Mouse (Mus musculus) kidney, postnatal 10 days (tissue): Measurements from ENCODE around the gene Hist1h3g.

ENCODE experiments used
- DNase-seq: peaks from one replicate; pipeline ENCODE4 v3.0.0; 2021; ENCODE audit warnings: mixed read lengths

Hist1h3g gene

DNA sequence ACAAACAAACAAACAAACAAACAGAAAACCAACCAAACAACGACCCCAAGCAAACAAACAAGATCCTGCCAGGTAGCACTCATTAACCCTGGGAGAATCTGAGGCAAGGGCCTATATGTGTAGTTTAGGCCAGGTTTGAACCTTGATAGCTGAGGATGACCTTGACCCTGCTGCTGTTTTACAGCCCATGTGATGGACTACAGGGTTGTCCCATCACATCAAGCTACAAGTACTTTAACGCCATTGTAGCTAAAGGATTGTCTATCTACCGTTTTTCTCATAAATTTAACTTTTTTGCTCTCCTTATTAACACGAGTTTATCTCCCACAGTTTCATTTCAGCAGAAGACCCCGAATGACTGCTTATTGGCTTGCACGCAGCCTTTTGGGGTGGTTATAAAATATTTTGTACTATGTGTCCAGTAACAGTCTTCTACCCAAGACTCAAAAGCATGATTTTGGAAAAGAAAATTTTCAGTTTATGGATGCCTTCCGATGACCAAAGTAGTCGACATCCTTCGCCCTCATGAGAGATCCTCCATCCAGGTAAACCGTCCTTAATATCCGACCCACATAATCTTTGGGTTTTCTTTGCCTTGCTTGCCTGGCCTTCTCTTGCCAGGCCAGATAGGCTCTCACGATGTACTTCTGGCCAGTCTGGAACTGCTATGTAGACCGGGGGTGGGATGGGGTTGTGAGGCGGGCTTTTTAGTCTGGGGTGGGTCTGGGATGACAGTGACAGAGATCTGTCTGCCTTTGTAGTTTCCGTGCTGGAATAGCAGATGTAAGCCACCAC is 19.2 kb upstream of the Hist1h3g start:
- no peak for DNase-seq

DNA sequence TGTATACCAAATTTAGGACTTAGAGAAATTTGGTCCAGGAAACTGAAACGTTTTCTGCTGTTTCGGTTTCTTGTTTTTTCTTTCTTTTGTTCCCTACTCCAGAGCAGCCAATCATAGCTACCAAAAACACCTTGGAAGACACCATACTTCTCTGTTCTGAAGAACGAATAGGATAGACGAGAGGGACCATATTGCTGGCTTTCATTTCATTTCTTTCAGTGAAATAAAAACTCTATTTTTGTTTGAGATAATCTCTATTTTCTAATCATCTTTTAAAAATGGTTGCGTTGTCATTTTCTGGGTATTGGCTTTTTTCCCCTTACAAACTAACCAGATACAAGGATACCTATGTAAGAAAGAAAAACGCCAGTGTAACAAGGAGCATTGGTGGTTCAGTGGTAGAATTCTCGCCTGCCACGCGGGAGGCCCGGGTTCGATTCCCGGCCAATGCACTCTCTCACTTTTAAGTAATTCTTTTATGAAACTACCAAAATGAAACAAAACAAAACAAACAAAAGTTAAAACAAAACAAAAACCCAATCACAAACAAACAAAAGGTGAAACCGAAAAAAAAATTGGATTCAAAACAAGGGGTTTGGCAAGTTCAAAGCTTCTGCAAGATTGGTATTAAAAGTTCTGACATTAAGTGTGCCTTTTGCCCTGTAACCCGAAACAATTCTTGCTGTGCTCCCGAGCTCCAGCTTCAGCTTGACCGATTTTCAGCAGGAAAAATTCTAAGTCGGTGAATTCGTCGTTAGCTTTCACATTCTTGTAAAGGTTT is 18.2 kb upstream of the Hist1h3g start:
- peak; percentile 88 for DNase-seq

DNA sequence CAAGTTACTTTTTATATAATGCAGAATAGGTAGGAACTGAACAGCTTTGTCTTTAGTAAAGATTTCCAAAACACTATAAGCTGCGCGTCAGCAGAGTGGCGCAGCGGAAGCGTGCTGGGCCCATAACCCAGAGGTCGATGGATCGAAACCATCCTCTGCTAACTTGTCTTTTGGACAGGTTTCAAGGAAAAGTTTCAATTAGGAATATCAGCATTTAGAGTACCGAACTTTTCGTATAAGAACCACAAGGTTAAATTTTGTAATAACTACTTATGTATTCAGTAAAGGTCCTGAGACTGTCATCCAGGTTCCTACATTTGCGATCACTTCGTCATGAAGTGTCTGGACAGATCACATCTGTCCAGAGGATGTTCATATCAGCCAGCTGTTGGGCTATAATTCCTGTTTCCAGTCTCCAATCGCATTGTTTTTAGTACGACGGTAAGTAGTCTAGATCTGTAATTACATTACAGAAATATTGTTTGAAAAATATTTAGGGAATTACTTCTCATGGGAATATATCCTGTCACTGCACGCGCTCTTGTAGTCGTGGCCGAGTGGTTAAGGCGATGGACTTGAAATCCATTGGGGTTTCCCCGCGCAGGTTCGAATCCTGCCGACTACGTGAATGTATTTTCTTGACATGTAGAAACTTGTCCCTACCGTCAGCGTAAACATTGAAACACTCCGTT is 17.5 kb upstream of the Hist1h3g start:
- peak; percentile 91 for DNase-seq

DNA sequence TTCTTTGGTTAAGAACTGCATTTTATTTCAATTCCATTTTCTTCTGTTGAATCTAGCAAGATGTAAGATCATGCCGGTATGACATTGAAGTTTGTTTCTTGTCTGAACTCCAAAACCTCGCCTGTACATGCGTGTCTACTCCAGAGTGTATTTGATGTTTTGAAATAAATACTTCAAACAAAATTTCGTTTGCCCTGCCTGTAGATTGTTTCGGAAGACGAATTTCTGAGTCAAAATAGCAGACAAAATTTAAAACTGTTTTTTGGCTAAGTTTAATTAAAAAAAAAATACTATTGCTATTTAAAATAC is 17.0 kb upstream of the Hist1h3g start:
- no peak for DNase-seq

DNA sequence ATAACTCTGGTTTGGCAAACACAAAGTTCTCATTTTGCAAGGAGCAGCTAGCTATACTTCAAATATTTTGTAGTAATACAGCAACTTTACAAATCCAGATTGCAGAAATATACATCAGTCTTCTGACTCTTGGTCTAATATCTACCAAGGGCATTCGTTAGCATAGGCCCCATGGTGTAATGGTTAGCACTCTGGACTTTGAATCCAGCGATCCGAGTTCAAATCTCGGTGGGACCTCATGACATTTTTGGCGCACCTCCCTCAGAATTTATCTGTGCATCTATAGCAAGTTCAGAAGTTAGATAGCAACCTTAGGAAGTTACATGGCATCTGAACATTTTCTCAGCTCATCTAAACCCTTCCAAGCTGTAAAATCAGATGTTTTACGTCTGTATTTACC is 16.3 kb upstream of the Hist1h3g start:
- DNase-seq = peak; percentile 80

DNA sequence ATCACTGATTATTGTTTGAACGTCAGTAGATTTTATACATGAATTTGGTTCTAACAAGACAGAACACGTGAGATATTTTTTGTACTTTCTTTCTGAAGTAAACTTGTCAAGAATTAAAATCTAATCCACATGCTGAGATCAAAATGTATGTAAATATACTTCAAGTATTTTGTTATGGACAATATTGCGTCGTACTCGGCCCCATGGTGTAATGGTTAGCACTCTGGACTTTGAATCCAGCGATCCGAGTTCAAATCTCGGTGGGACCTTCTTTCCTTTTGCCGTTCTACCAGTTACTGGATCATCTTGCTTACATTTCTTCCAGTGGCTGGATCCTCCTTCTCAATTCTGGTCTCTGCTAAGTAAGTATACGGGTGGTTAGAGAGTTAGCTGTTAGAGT is 15.8 kb upstream of the Hist1h3g start:
- peak; percentile 83 for DNase-seq

DNA sequence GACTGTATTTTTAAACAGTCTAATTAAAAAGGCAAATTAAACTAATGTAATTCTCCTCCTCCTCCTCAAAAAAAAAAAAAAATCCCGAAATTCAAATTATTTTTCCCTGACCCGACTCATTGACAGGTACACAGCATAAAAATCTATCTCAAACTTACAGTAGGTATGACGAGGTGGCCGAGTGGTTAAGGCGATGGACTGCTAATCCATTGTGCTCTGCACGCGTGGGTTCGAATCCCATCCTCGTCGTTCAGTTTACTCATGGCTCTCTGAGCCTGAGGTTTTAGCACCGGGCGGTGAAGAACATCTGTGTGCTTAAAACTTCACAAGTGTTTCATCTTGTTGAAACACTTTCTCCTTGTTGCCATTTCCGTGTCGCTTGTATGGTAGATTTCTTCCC is 13.5 kb upstream of the Hist1h3g start:
- peak; percentile 83 for DNase-seq

DNA sequence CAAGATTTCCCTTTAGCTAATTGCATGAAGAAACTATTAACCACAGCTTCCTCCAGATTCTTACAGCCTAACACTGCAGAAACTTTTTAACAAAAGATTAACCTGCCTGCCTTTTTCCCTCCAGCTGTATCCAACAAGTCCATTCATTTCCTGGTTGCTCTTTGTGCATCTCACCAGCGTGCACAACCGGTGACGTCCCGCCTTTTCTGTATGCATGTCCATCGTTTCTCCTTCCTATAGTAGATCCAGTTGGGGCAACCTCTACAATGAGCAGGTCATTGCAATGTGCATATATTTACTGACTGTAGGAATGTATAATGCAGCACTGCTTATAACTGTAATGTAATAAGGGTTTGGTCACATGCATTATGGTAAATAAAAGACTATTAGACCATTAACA is 11.2 kb upstream of the Hist1h3g start:
- no peak for DNase-seq

DNA sequence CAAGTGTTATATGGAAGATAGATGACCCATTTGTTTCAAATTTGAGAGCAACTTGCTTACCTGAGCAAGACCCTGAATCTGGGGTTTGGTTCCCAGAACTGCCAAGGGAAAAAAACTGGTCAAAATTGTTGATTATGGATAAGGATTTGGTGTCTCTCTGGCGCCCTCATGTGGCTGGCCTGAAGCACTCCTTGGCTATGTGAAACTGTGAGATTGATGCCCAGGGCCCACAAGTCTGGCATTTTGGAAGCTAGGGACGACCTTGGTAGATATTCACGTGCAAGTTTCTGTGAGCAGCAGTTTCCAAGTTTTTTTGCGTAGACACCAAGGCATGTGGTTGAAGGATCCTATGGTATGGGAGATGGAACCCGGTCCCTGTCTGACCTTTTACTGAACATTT is 10.6 kb upstream of the Hist1h3g start:
- DNase-seq = peak; percentile 77

DNA sequence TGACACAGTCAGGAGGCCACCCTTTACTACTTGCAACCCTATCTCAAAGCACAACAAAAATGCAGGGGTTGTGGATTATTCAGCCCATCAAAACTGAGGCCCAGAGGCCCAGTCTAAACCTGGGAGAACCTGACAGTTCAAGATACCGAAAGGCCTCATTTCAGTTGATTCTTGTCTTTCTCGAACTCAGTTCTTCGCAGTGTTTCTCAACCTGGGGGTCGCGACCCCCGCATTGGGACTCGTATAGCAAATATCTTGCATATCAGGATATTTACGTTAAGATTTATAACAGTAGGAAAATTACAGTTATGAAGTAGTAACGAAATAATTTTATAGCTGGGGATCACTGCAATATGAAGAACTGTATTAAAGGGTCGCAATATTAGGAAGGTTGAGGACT is 9.3 kb upstream of the Hist1h3g start:
- peak; percentile 38 for DNase-seq

DNA sequence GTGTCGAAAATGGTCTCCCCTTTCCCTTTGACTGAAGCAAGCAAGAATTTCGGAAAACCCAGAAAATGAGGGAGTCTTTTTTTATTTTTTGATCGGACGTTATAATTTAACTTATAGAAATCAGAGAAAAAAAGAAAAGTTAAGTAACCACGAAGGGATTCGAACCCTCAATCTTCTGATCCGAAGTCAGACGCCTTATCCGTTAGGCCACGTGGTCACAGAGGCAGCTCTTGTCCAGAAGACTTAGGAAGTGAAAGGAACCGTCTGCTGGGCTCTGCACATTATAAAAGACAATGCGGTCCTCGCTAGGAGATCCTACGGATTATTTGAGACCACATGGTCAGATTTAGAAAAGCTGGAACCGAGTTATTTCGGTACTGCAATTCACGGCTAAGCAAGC is 8.9 kb upstream of the Hist1h3g start:
- DNase-seq = peak; percentile 93

DNA sequence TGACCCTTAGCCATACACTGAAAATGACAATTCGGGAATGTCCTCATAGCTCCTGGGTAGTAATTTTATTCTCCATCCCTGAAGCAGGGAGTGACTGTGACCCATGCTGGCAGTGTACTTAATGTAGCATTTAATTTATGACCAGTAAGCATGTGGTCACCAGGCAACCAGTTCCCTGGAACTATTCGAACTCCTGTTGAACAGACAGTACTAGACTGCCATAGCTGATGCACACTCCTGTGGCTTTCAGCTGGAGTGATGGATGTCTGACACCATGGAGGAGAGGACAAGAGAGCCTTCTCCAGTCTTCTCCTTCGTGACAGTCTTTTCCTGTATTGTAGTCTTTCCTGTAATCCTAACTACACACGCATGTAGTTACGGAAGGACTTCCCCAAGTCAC is 6.2 kb upstream of the Hist1h3g start:
- no peak for DNase-seq

DNA sequence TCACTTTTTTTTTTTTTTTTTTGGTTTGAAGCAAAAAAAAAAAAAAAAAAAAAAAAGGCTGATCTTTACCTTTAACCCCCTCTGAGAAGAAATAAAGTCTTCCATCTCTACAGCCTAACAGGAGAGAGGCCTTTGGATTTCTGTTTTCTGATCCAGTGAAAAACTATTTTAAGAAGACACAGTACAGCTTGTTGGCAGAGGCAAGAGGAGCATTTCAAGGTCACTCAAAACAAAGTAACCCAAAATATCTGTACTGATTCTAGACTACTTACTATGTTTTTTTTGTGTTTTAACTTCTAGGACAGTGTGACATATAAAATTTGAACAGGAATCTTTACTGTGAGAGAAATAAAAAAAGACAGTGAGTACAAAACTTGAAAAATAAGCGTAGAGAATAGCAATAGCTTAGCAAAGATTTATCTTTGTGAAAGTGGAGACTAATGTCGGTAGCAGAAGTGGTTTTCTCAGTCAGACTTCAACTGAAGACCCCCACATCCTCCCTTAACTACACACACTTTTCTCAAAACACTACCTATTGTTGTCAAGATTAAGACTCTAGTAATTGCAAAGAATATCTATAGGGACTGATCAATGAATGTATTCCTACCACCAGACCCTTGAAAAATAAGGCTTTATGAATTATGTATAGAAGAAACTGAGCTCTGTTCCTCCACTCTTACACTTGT is 5.6 kb upstream of the Hist1h3g start:
- no peak for DNase-seq

DNA sequence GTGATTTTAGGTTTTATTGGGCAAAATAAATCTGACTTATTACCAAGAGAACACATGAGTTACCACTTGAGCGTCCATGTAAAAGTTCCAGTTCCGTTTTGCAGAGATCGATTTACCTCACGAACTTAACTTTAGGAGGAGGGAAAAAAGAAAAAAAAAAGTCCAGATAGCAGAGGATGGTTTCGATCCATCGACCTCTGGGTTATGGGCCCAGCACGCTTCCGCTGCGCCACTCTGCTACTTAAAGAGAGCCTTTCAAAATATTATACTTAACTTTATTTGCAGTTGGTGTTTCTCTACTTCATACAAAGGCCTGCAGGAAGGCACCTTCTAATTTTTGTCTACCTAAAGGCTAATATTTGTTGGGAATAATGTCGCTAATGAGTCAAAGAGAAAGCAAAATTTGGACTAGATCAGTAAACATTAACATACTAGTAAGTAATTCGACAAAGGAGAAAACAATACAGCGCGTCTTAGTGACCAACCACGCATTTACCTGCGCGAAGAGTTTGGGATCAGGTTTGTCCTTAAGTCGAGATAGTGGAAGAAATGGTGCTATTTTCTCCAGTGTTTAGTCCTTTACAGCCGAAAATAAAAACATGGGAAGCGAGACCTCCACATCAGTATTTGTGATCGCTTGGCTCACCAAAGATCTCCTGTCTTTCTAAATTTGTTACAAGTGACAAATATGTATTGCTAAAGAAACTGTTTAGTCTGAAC is 4.9 kb upstream of the Hist1h3g start:
- peak; percentile 73 for DNase-seq

DNA sequence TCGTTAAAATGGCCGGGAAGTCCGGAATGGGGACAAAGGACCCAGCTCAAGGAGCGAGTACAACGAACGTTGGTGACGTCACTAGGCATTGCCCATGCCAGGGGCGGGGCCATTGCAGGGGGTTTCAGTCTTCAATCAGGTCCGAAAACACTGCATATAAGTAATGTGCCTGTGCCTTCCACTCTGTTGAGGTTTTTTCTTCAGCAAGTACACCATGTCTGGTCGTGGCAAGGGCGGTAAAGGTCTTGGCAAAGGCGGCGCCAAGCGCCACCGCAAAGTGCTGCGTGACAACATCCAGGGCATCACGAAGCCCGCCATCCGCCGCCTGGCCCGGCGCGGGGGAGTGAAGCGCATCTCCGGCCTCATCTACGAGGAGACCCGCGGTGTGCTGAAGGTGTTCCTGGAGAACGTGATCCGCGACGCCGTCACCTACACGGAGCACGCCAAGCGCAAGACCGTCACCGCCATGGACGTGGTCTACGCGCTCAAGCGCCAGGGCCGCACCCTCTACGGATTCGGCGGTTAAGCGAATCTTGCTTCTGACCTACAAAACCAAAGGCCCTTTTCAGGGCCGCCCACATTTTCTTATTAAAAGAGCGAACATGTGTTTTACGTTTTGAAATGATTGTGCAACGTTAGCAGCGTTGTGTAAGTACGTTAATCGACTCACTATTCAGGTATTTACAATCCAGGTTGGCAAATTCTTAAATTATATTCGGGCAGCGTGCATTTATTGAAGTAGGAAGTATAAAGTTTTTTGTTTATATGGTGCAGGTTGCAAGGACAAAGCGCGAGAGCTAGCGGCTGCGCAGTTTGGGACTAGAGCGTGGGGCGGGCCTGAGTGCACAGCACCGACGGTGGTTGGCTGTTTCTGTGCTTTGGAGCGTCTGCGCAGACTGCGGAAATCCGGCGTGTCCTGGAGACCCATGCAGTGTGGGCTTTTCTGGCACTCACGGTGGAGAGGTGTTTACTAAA is 4.0 kb upstream of the Hist1h3g start, which contains the start of gene Hist1h4h:
Hist1h4h (plus strand) TSS at position 150 of the 975 bp plus-strand sequence.
- DNase-seq = peak; percentile 97

DNA sequence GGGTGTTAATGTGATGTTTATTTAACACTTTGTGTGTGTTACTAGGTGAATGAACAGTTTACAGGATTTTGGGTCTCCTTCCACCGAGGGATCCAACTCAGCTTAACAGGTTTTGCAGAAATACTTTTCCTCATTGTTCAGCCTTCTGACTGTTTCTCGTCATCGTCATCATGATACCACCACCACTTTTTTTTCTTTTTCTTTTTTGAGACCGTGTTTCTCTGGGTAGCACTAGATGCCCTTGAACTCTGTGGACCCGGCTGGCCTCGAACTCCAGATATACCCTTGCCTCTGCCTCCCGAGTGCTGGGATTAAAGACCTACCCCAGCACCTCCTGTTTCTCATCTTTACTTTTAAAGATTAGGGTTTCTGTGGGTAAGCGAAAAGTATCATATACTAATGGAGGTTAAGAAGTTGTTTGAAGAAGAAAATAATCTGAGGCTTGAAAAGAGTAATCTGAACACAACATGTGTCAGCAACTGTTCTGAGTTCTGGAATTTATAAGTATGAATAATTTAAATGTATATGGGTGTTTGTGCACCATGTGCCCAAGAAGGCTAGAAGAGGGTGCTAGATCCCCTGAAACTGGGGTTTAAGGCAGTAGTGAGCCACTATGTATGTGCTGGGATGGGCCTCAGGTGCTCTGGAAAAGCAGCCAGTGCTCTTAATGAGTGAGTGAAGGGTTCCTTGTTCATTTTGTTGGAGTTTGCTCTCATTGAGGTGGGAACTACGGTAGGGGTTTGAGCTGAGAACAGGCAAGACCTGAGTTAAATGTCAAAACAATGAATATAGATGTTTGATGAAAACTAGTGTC is 2.8 kb upstream of the Hist1h3g start:
- DNase-seq = no peak

DNA sequence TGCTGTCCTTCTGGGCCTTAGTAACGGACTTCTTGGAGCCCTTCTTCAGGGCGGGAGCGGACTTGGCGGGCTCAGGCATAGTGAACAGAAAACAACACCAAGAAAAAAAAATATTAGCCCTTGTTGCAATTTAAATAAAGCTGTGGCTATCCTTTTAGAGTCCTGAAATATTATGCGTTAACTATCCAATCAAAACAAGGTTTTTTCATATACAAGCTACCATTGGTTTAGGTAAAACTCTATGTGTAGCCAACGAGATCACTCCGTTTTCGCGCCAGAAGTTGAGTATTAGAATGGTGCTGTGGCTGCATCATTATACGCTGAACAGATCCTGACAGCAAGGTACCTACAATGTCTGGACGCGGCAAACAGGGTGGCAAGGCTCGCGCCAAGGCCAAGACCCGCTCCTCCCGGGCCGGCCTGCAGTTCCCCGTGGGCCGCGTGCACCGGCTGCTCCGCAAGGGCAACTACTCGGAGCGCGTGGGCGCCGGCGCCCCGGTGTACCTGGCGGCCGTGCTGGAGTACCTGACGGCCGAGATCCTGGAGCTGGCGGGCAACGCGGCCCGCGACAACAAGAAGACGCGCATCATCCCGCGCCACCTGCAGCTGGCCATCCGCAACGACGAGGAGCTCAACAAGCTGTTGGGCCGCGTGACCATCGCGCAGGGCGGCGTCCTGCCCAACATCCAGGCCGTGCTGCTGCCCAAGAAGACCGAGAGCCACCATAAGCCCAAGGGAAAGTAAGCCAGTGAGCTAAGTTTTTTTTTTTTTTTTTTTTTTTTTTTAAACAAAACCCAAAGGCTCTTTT is 1.5 kb upstream of the Hist1h3g start, which contains the start of gene Hist1h2af:
Hist1h2af (plus strand) TSS at position 347 of the 808 bp plus-strand sequence.
- peak; percentile 80 for DNase-seq

DNA sequence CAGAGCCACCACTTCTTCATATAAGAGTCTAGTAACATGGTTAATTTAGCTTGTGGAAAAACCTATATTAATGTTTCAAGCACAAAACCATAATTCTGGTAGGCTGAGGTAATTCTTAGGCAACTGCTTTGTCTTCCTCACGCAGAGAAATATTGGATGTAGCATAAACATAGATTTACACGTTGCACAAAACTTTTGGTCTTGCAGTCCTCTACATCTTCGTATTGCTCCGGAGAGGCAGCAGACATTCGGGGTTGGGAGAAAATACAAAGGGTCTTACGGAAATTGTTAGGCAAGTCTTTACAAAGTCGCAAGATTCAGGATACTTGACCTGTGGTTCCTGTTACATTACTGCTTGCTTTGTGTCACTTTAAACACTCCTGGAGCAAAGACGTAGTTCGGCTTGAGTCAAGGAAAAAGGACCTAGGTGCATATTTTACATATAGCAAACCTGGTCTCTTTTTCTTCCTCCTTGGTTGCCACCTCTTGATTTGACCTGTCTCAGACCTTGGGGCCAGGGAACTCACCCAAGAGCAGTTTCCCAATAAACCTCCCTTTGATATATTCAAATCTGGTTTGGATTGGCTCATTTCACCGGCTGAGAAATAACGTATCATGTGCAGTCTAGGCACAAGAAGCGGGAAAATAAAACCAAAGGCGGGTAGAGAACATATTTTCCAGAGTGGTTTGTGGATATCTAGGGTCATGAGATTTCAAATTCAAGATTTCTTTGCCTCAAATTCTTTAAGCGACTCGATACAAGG is 672 bp upstream of the Hist1h3g start:
- peak; percentile 20 for DNase-seq
